Comparison of ENCODE assay signal across 9 mouse cellular contexts in genomic region chr17:72976258-72977231, GRCm38 (mm10). TPM values are rescaled to one million over a fixed set of nuclear protein-coding genes. Genes with fewer than 3 reads are reported as not detected.
DNase-seq lines count a peak whose midpoint lies in the region; ATAC-seq and TF ChIP-seq lines count a peak whose summit lies in the region.
"Had no signal": no experiment of that assay in that cellular context is flagged by ENCODE, and none has a peak within 500 bp of the region (broad histone marks: within the 10 kb centered on the region; RNA-seq: fewer than 3 reads in every experiment).

No protein-coding gene starts in this region.

- H3K4me1 ChIP-seq in heart, embryonic 16.5 days (ENCODE audit: control insufficient read depth, insufficient read depth, low read length): peaks cover 40% of the 10 kb centered on the region
- no peaks in the 10 kb centered on the region for H3K4me1 ChIP-seq in lung, embryonic 14.5 days (ENCODE audit: insufficient read depth)
- H3K4me1 ChIP-seq: neural tube, embryonic 15.5 days had no signal

- 26% methylated on average over 11 of the region's 11 CpGs for WGBS in heart, embryonic 16.5 days
- WGBS in lung, embryonic 14.5 days: 40% methylated on average over 11 of the region's 11 CpGs

- H3K9me3 ChIP-seq in heart, embryonic 16.5 days (replicated peaks; ENCODE audit: control insufficient read depth, low read length): no peaks in the 10 kb centered on the region
- no peaks in the 10 kb centered on the region for H3K9me3 ChIP-seq in lung, embryonic 14.5 days (ENCODE audit: low read depth, low read length)
- H3K9me3 ChIP-seq: neural tube, embryonic 15.5 days had no signal

- H3K27me3 ChIP-seq in heart, embryonic 16.5 days (ENCODE audit: control insufficient read depth, insufficient read depth, low read length): no peaks in the 10 kb centered on the region
- H3K27me3 ChIP-seq in lung, embryonic 14.5 days (ENCODE audit: insufficient read depth, low read length): no peaks in the 10 kb centered on the region
- H3K27me3 ChIP-seq: neural tube, embryonic 15.5 days had no signal

- H3K4me3 ChIP-seq in heart, embryonic 16.5 days (ENCODE audit: low read length): no peak overlapping the region
- H3K4me3 ChIP-seq in lung, embryonic 14.5 days (ENCODE audit: low read depth, low read length): no peak overlapping the region
- H3K4me3 ChIP-seq: neural tube, embryonic 15.5 days had no signal

- peak overlapping the region; percentile 67 for H3K9ac ChIP-seq in heart, embryonic 16.5 days (ENCODE audit: low read length)
- no peak overlapping the region for H3K9ac ChIP-seq in lung, embryonic 14.5 days
- H3K9ac ChIP-seq: neural tube, embryonic 15.5 days had no signal

- peak overlapping the region; percentile 47 for H3K4me2 ChIP-seq in heart, embryonic 16.5 days (ENCODE audit: low read depth, low read length)
- no peak overlapping the region for H3K4me2 ChIP-seq in lung, embryonic 14.5 days
- H3K4me2 ChIP-seq: neural tube, embryonic 15.5 days had no signal

- H3K27ac ChIP-seq in heart, embryonic 16.5 days (ENCODE audit: low read length): peak overlapping the region; percentile 96
- no peak overlapping the region for H3K27ac ChIP-seq in lung, embryonic 14.5 days (ENCODE audit: low read depth)
- H3K27ac ChIP-seq: neural tube, embryonic 15.5 days had no signal

- peak; percentile 81 for ATAC-seq in heart, embryonic 16.5 days (replicated peaks; ENCODE audit: extremely low read depth, insufficient read depth, low FRiP score)
- ATAC-seq in lung, embryonic 14.5 days (ENCODE audit: insufficient read depth): peak; percentile 38

- no peaks in the 10 kb centered on the region for H3K36me3 ChIP-seq in heart, embryonic 16.5 days (ENCODE audit: control insufficient read depth, insufficient read depth)
- H3K36me3 ChIP-seq in lung, embryonic 14.5 days (ENCODE audit: insufficient read depth): no peaks in the 10 kb centered on the region
- H3K36me3 ChIP-seq: neural tube, embryonic 15.5 days had no signal

- no peak for TF ChIP-seq CTCF in lung, embryonic 14.5 days (IDR thresholded peaks at IDR 0.05; ENCODE audit: low read depth)

- intact Hi-C loops in left cerebral cortex, postnatal 25 days (cut with DNase I): no loop called here

- DNase-seq in urinary bladder, postnatal 14 days (ENCODE audit: low spot score): peak; percentile 59
- no peak for DNase-seq in urinary bladder, adult 18-20 months (ENCODE audit: low spot score in 2 of 2)
- DNase-seq in lung, embryonic 14.5 days: no peak
- DNase-seq in left cerebral cortex, postnatal 25 days (ENCODE audit: low spot score in 2 of 2): no peak
- DNase-seq in thymus, postnatal 25 days: no peak
- no peak for DNase-seq in embryo, embryonic 11 days
- no peak for DNase-seq in frontal cortex, postnatal 10 days (ENCODE audit: low spot score in 2 of 2)

RNA-seq across cellular contexts. Expression of gene Lbh, which starts 58.4 kb away (rescaled TPM):
- 28.4 and 30.1 TPM in 2 replicates for polyA plus RNA-seq in heart, embryonic 16.5 days (2015; fragmentation: Nextera tagmentation; extraction: Ambion mirVana)
- 6.4 and 6.8 TPM in 2 replicates for polyA plus RNA-seq in lung, embryonic 14.5 days (2014; fragmentation: Nextera tagmentation; extraction: Ambion mirVana)
- 10 to 100 TPM; 37.0 to 37.3 TPM for total RNA-seq in left cerebral cortex, postnatal 25 days (2021)
